Mouse (Mus musculus): ENCODE data around the gene Renbp. TPM values are rescaled to one million over a fixed set of nuclear protein-coding genes. Genes with fewer than 3 reads are reported as not detected.

The Renbp gene
- total RNA-seq, 2 experiments from 2014 or later, result 7.6 to 33.4 TPM

Other genes with a start within 250 kb of the Renbp start
- 265 and 285 TPM in 2 replicates for gene Bcap31, start 214.7 kb downstream of the Renbp start, total RNA-seq (2015)
- 218 and 226 TPM in 2 replicates for gene Bcap31, start 214.7 kb downstream of the Renbp start, total RNA-seq (2017)
- gene Abcd1, start 214.3 kb downstream of the Renbp start, total RNA-seq (2015), result 34.7 and 37.8 TPM in 2 replicates
- gene Abcd1, start 214.3 kb downstream of the Renbp start, total RNA-seq (2017), result 13.6 and 19.4 TPM in 2 replicates
- gene Plxnb3, start 173.8 kb downstream of the Renbp start, total RNA-seq (2015), result not detected in 2 replicates
- 0.50 TPM in 1 of 2 replicates, not detected in the other for gene Plxnb3, start 173.8 kb downstream of the Renbp start, total RNA-seq (2017)
- gene Srpk3, start 156.4 kb downstream of the Renbp start, total RNA-seq (2015), result not detected in 2 replicates
- gene Srpk3, start 156.4 kb downstream of the Renbp start, total RNA-seq (2017), result 0.20 TPM in 1 of 2 replicates, not detected in the other
- gene Idh3g, start 144.0 kb downstream of the Renbp start, total RNA-seq (2015), result 376 and 396 TPM in 2 replicates
- gene Idh3g, start 144.0 kb downstream of the Renbp start, total RNA-seq (2017), result 231 and 238 TPM in 2 replicates
- 537 and 612 TPM in 2 replicates for gene Ssr4, start 143.8 kb downstream of the Renbp start, total RNA-seq (2015)
- 295 and 337 TPM in 2 replicates for gene Ssr4, start 143.8 kb downstream of the Renbp start, total RNA-seq (2017)
- gene Pdzd4, start 105.9 kb downstream of the Renbp start, total RNA-seq (2015), result 0.32 and 0.51 TPM in 2 replicates
- gene Pdzd4, start 105.9 kb downstream of the Renbp start, total RNA-seq (2017), result 1.2 and 2.1 TPM in 2 replicates
- not detected in 2 replicates for gene Avpr2, start 38.7 kb downstream of the Renbp start, total RNA-seq (2015)
- gene Avpr2, start 38.7 kb downstream of the Renbp start, total RNA-seq (2017), result 0.12 and 0.30 TPM in 2 replicates
- gene L1cam, start 34.7 kb downstream of the Renbp start, total RNA-seq (2015), result 1.3 and 1.5 TPM in 2 replicates
- 0.17 and 0.46 TPM in 2 replicates for gene L1cam, start 34.7 kb downstream of the Renbp start, total RNA-seq (2017)
- gene Arhgap4, start 9.0 kb downstream of the Renbp start, total RNA-seq (2015), result 21.8 and 25.2 TPM in 2 replicates
- gene Arhgap4, start 9.0 kb downstream of the Renbp start, total RNA-seq (2017), result 39.2 and 40.1 TPM in 2 replicates
- 115 and 125 TPM in 2 replicates for gene Naa10, start 8.9 kb downstream of the Renbp start, total RNA-seq (2015)
- gene Naa10, start 8.9 kb downstream of the Renbp start, total RNA-seq (2017), result 169 and 186 TPM in 2 replicates
- gene Hcfc1, start 35.5 kb upstream of the Renbp start, total RNA-seq (2015), result 125 and 129 TPM in 2 replicates
- 52.3 and 61.8 TPM in 2 replicates for gene Hcfc1, start 35.5 kb upstream of the Renbp start, total RNA-seq (2017)
- gene Irak1, start 93.1 kb upstream of the Renbp start, total RNA-seq (2015), result 74.6 and 83.9 TPM in 2 replicates
- 53.9 and 57.1 TPM in 2 replicates for gene Irak1, start 93.1 kb upstream of the Renbp start, total RNA-seq (2017)
- not detected in 2 replicates for gene Opn1mw, start 196.6 kb upstream of the Renbp start, total RNA-seq (2015)
- gene Opn1mw, start 196.6 kb upstream of the Renbp start, total RNA-seq (2017), result not detected in 2 replicates
- gene Mecp2, start 204.5 kb upstream of the Renbp start, total RNA-seq (2015), result 16.3 and 16.9 TPM in 2 replicates
- gene Mecp2, start 204.5 kb upstream of the Renbp start, total RNA-seq (2017), result 15.3 and 18.8 TPM in 2 replicates
- gene Tex28, start 237.0 kb upstream of the Renbp start, total RNA-seq (2015), result not detected in 2 replicates
- gene Tex28, start 237.0 kb upstream of the Renbp start, total RNA-seq (2017), result not detected in 2 replicates
- not detected in 2 replicates for gene Tktl1, start 246.4 kb upstream of the Renbp start, total RNA-seq (2015)
- not detected in 2 replicates for gene Tktl1, start 246.4 kb upstream of the Renbp start, total RNA-seq (2017)